Mouse (Mus musculus) CD4-positive naive resting alpha-beta T cell, adult 76 days (primary cell): ENCODE results near the gene Ly6g5b. TPM values are rescaled to one million over a fixed set of nuclear protein-coding genes. Genes with fewer than 3 reads are reported as not detected.

Experiments
- total RNA-seq: library from RNA; stranded (reverse); gene quantifications from one replicate; pipeline ENCODE4 v1.2.4, GENCODE M21; 2023

Gene Ly6g5b
- 1.5 TPM for total RNA-seq

DNA sequence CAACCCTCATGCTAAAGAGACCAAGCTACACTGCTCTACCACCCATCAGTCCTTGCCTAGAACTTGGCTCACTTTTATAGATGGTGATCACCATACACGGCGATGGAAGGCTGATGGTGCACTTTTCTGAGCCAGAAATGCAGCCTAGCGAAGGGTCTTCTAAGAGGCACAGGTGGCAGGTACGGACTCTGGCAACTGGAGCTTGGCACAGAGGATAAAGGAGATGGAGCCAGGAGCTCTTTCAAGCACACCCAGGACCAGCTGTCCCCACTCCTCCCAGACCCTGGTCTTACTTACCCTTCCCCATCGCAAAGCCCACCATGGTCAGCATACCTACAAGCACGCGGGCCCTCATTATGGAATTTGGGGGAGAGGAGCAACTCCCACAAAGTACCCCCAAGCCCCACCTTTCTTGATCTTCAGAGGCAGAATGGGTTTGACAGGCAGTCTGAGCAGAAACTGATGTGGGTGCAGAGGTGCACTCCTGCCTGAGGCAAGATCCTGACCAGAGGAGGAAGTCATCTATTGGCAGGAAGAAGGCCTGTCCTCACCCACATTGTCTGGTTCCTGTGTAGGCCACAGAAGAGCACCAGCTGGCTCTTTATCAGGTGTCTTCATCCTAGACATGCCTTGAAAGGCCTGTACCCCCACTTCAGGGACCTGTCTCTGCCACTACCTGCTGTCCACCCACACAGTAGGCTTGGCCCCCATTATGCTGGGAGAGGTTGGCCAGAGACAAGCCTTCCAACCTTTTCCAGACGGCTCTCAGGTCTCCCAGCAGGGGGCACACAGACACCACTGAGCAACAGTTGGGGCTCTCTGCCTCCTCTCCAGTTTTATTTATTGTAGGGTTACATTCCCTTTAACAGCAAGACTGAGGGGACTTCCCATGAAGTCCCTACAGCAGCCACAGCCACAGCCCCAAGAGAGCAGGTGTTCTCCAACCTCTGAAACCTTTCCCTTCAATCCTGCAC lies at the start of gene Ly6g5b:
TSS of gene Ly6g5b (minus strand) at position 383 of the 974 bp plus-strand sequence.

DNA sequence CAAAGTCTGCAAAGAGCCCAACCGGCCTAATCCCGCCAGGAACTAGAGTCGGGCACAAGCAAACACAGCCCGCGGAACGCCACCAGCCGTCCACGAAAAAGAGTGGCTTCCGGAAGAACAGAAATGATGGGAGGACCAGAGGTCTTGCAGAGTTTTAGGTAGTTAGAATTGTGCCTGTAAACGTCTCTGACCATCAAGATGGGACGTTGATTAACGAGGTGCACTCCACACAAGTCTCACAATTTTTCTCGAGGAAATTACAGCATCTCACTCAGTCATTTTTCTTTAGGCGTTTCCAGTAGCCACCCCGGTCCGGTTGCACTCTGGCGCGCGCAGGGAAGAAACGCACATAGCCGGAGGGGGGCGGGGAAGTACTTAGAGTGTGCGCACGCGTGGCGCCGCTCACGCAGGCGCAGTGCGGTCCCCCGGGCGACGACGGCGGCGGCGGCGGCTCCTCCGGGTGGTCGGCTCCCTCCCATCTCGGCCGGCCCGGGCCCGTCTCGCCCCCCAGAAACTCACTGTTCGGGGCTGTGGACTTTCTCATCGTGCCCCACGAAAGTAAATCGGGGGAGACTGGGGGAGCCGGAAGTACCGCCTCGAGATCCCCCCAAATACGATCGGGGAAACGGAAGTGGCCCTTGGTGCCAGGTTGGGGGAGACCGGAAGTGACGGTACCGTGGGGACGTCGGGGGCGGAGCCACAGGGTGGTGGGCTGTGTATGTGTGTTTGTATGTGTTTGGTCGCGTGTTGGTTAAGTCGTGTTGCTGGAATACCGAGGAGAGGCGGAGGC lies 19.8 kb upstream of the Ly6g5b start, which contains the start of gene Bag6:
TSS of gene Bag6 (plus strand) at position 378 of the 790 bp plus-strand sequence.

DNA sequence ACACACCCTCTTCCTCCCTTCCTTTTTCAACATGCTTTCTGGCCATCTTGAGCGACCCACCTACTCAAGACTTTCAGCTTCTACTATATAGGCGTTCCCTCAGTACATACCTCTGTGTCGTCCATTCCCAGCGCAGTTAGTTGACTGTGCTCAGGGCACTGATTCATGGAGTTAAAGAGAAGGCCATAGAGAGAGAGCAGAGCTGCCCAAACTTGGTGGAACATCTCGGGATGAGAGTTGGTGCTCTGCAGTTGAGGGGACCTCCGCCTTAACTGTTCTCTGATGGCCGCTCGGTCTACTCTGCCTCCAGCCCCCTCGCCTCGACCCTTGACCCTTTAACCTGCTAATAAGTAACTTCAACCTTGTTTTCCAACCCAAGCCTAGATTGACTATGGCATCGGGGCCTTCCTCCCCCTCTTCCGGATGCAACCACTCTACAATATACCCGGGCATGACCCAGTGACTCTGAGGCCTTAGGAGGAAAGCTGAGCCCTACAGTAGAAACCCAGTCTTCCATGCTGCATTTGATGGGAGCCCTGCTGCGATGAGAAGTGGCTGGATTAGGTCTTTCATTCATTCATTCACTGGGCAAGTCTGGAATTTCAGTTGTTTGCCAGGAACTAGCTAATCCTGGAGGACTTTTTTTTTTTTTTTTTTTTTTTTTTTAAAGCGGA lies 16.4 kb upstream of the Ly6g5b start, which contains the start of gene Apom:
TSS of gene Apom (minus strand) at position 551 of the 674 bp plus-strand sequence.

DNA sequence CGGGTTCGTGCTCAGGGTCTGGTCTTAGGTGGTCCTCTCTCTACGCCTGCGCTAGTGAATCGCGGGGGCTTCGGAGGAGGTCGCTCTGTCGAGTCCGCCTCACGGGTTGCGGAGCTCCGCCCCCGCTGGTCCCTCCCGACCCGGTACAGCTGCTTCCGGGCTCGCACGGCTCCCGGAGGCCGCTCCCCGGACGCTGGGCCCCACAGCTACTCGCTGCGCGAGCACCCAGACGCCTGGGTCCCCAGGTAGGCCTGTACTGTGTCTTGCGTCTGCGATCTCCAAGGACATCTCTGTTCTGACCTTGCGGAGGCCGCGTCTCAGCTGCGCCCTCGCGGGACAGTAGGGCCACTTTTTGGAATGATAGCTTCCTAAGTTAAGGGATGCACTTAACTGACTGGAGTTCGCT lies 11.0 kb upstream of the Ly6g5b start, which contains the start of gene D17H6S53E:
TSS of gene D17H6S53E (plus strand) at position 168 of the 406 bp plus-strand sequence.

GRCm38 (mm10) chr17:35121871-35122303 lies 6.7 kb upstream of the Ly6g5b start, which contains the start of gene Csnk2b:
Gene Csnk2b, minus strand, starts transcription at chr17:35122053.

DNA sequence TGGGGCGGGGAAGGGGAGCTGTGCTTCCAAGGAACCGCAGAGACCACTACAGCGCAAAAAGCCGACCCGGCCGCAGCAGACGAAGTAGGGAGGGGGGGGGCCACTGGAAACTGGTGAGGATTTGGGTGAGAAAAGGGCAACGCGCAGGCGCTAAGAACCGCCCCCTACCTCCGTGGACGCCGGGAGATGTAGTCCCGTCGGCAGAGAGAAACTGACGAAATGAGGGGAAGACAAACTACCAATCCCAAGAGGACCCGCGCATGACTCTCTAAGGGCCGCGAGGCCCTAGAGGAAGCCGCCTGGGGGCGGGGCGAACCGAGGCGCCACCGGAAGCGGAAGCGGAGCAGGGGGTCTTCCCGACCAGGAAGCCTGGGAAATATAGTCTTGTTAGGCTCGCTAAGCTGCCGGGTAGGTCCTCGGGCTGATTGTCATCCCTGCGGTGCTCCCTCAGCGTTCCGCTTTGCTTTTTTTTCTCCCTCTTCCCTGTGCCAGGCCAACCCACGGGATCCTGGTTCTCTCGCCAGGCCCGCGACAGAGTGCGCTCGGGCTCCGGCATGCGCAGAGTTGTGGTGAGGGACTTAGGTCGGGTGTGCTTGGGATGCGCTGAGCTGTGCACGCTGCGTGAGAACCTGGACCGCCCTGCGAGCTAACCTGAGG lies 6.0 kb upstream of the Ly6g5b start, which contains the start of gene Gpank1:
TSS of gene Gpank1 (plus strand) at position 313 of the 657 bp plus-strand sequence.

DNA sequence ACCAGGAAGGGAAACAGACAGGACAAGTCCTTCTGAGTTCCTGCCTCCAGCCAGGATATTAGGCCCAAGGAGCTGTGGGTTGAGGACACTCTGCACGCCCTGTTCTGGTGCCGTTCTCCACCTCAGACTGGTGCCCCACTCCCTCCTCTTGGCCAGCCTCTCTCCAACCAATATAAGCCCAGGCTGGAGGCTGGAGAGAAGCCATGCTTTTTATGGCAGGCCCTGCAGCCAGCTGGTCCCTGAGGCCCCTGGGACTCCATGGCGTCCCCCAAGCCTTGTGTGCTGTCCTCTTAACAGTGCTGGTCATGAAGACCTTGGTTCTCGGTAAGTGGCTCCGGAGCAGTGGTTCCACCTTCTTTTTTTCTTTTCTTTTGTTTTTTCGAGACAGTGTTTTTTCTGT lies 7.1 kb downstream of the Ly6g5b start, which contains the start of gene Ly6g5c:
TSS of gene Ly6g5c (plus strand) at position 183 of the 400 bp plus-strand sequence.

DNA sequence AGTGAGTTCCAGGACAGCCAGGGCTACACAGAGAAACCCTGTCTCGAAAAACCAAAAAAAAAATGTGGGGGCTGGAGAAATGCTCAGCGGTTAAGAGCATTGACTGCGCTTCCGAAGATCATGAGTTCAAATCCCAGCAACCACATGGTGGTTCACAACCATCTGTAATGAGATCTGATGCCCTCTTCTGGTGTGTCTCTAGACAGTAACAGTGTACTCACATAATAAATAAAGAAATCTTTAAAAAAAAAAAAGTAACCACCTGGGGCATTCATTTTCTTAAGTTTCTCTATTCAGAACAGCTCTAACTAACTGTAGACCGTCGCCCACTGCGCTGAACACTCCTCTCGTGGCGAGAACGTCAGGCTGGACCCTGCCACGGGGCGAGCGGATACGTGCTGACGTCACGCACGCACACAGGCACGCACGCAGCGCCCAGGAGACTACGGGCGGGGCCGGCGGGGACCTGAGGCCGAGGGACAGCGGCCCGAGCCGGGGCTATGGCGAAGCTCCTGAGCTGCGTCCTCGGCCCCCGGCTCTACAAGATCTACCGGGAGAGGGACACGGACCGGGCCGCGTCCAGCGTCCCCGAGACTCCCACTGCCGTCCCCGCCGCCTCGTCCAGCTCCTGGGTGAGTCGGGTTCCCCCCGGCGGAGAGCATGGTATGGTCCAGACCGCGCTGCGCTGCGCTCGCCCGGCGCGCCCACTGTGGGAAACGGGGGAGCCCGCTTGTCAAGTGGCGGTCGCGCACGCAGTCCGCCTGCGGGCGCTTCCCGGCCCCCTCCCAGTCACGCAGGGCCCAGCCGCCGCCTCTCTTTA lies 26.2 kb downstream of the Ly6g5b start, which contains the start of gene Abhd16a:
TSS of gene Abhd16a (plus strand) at position 439 of the 820 bp plus-strand sequence.

DNA sequence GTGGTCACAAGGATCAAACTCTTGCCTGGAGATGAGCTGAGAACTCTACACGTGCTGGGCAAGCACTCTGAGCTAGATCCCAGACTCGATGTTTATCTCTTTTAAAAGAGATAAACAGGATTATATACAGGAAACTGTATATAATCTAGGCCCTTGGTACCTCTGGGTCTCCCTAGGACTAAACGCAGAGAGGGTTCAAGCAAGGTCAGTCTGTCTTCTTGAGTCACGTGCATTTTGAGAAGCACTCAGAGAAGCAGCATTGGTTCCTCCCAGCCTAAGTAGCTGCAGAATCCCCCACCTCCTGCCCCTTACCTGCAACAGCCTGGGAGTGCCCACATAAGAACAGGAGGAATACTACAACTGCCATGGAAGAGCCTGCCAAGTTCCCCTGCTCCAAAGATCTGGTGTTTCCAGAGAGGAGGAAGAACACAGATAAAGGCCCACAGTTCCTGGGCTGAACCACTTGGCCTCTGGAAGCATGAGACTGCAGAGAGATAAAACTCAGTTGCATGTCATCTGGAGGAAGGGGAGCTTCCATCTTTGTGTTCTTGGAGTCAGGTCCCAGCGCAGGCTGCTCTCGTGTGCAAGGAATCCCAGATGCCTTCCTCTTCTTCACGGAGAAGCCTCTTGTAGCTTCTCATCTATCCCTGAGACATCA lies 29.9 kb downstream of the Ly6g5b start, which contains the start of gene Ly6g6f:
TSS of gene Ly6g6f (minus strand) at position 403 of the 658 bp plus-strand sequence.

DNA sequence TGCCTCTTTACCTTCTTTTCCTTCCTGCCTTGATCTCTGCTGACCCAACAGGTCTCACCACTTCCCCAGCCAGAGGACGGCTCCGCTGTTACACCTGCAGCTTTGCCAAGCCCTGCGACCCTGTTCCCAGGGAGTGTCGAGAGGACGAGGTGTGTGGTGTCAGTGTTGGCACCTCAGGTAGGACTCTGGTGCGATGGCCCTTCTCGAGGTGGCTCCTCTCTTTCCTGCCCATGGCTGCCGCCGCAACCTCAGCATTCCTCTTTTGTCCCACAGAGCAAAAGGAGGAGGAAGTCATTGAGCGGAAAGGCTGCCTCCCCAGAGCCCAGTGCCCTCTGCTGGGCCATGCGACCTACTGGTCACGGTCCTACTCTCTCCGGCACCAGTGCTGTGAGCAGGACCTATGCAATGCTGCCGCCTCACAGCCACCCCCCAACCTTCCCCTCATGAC lies 37.4 kb downstream of the Ly6g5b start, which contains the start of gene Ly6g6d:
TSS of gene Ly6g6d (minus strand) at position 280 of the 448 bp plus-strand sequence.

DNA sequence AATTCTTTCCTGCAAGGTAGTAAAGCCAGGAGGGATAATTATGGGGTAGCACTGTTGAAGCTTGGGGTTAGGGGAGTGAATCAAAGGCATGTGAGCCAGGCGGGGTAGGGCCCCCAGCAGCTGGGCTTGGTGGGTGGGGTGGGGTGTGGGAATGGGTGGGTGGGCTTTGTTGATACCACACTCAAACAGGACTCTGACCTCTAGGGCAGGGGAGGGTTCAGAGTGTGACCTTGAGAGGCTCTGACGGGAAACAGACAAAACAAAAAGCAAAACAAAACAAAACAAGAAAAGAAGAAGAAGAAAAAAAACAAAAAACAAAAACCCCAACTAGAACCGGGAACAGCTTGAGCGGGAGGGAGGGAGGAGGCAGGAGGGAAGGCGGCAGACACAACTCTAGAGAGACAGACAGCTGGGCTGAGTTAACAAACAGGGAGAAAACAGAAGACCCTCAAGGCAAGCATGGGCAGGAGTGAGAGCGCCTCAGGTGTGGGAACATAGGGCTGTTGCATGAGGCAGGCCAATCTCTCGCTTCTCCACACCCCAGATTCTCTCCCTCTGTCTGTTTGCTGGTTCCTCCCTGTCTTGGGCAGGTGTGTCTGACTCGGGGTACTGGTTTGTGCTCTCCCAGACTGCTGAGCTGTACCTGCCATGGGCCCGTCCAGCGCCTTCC lies 38.6 kb downstream of the Ly6g5b start, which contains the start of gene Ly6g6e:
TSS of gene Ly6g6e (plus strand) at position 396 of the 670 bp plus-strand sequence.

DNA sequence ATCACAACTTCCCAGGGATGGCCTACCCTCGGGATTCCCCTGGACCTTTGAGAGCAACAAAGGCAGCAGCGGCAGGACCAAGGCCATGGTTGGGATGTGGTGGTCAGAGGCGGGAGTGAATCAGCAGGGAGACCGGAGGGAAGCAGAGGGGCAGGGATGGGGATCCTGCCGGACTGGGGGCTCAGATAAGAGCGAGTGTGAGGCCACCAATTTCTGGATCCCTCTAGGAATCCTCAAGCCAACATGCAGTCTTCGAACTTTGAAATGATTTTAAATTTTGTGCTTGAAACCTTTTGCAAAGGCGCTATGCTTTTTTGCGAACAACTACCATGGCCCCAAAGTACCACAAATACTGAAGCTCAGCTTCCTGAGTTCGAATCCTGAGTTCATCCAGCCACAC lies 49.1 kb downstream of the Ly6g5b start, which contains the start of gene Mpig6b:
TSS of gene Mpig6b (minus strand) at position 101 of the 400 bp plus-strand sequence.

GRCm38 (mm10) chr17:35064951-35065947 lies 50.0 kb downstream of the Ly6g5b start, which contains the start of gene Ly6g6c:
Gene Ly6g6c, plus strand, starts transcription at chr17:35065388.

